Mouse (Mus musculus): ENCODE data around the gene Wnt8b. TPM values are rescaled to one million over a fixed set of nuclear protein-coding genes. Genes with fewer than 3 reads are reported as not detected.

Wnt8b gene
- total RNA-seq, 1 experiment from 2014 or later, result 0.39 TPM

GRCm38 (mm10) chr19:44512601-44513000 is 19.3 kb downstream of the Wnt8b start:
- DNase-seq, result no peak

- no peak for DNase-seq
Measured at GRCm38 (mm10) chr19:44513054-44513833, 20.0 kb downstream of the Wnt8b start.

GRCm38 (mm10) chr19:44513921-44514482 is 20.7 kb downstream of the Wnt8b start:
- DNase-seq, result no peak

GRCm38 (mm10) chr19:44514521-44515451 is 21.5 kb downstream of the Wnt8b start:
- no peak for DNase-seq

GRCm38 (mm10) chr19:44515769-44516168 is 22.5 kb downstream of the Wnt8b start:
- no peak for DNase-seq

GRCm38 (mm10) chr19:44517996-44518768 is 24.9 kb downstream of the Wnt8b start:
- DNase-seq, result no peak

- DNase-seq, result peak; percentile 27
Measured at GRCm38 (mm10) chr19:44519152-44519551, 25.9 kb downstream of the Wnt8b start.

GRCm38 (mm10) chr19:44525551-44526205 is 32.4 kb downstream of the Wnt8b start:
- DNase-seq, result no peak

- no peak for DNase-seq
Measured at GRCm38 (mm10) chr19:44530018-44530417, 36.7 kb downstream of the Wnt8b start.

GRCm38 (mm10) chr19:44535376-44535775 is 42.1 kb downstream of the Wnt8b start:
- DNase-seq, result no peak

GRCm38 (mm10) chr19:44537416-44537815 is 44.1 kb downstream of the Wnt8b start:
- DNase-seq, result no peak

- DNase-seq, result no peak
Measured at GRCm38 (mm10) chr19:44542694-44543178, 49.5 kb downstream of the Wnt8b start.

- DNase-seq, result no peak
Measured at GRCm38 (mm10) chr19:44544372-44544771, 51.1 kb downstream of the Wnt8b start.

- peak; percentile 76 for DNase-seq
Measured at GRCm38 (mm10) chr19:44544775-44545174, 51.5 kb downstream of the Wnt8b start.

GRCm38 (mm10) chr19:44545321-44546041 is 52.2 kb downstream of the Wnt8b start, which contains the start of gene Sec31b:
Gene Sec31b (minus strand): TSS chr19:44545864.
- peak; percentile 66 for DNase-seq

- no peak for DNase-seq
Measured at GRCm38 (mm10) chr19:44552731-44553130, 59.5 kb downstream of the Wnt8b start, which contains the start of gene Gm20538. Gene Gm20538 (minus strand): TSS chr19:44552831.

GRCm38 (mm10) chr19:44553286-44553685 is 60.0 kb downstream of the Wnt8b start:
- no peak for DNase-seq

GRCm38 (mm10) chr19:44554490-44554860 is 61.2 kb downstream of the Wnt8b start:
- no peak for DNase-seq

GRCm38 (mm10) chr19:44554861-44555590 is 61.8 kb downstream of the Wnt8b start, which contains the start of gene Ndufb8:
Gene Ndufb8 (minus strand): TSS chr19:44555440.
- DNase-seq, result peak; percentile 98

All from adrenal gland, postnatal 25 days (tissue).